In genomic region chr1:36066216-36066980, GRCm38 (mm10) we compare ENCODE assay signal across 14 mouse cellular contexts. TPM values are rescaled to one million over a fixed set of nuclear protein-coding genes. Genes with fewer than 3 reads are reported as not detected.
DNase-seq lines count a peak whose midpoint lies in the region; ATAC-seq lines count a peak whose summit lies in the region.
"Had no signal": no experiment of that assay in that cellular context is flagged by ENCODE, and none has a peak within 500 bp of the region (broad histone marks: within the 10 kb centered on the region; RNA-seq: fewer than 3 reads in every experiment).

No protein-coding gene starts in this region.

- intact Hi-C loops in heart, postnatal 36 days (cut with DNase I) = loop anchor here (2.0 to 10.0 kb wide), 4 partner anchors 132 to 1798 kb away; partner anchors contain the start of genes Tsga10 and Uggt1

- no peak for ATAC-seq in neural tube, embryonic 15.5 days (ENCODE audit: low FRiP score)
- no peak for ATAC-seq in limb, embryonic 12.5 days (ENCODE audit: insufficient number of reproducible peaks, insufficient read depth, low FRiP score, low TSS enrichment, low read depth)
- ATAC-seq: hindbrain, embryonic 16.5 days; midbrain, embryonic 13.5 days had no signal

- H3K4me3 ChIP-seq in heart, embryonic 10.5 days = no peak overlapping the region
- H3K4me3 ChIP-seq in neural tube, embryonic 15.5 days (replicated peaks) = no peak overlapping the region
- no peak overlapping the region for H3K4me3 ChIP-seq in limb, embryonic 12.5 days (replicated peaks)
- H3K4me3 ChIP-seq: left cerebral cortex, adult 2 months; stomach, embryonic 15.5 days had no signal

- no peak overlapping the region for H3K9ac ChIP-seq in neural tube, embryonic 15.5 days (replicated peaks)
- no peak overlapping the region for H3K9ac ChIP-seq in limb, embryonic 12.5 days (replicated peaks)
- H3K9ac ChIP-seq: midbrain, embryonic 13.5 days; stomach, embryonic 15.5 days had no signal

- H3K27me3 ChIP-seq in heart, embryonic 10.5 days (ENCODE audit: insufficient read depth, poor library complexity, severe bottlenecking) = peaks cover 8% of the 10 kb centered on the region; the same call in 1 of the 2 replicates
- H3K27me3 ChIP-seq in neural tube, embryonic 15.5 days (replicated peaks) = no peaks in the 10 kb centered on the region
- H3K27me3 ChIP-seq in limb, embryonic 12.5 days = peaks cover 21% of the 10 kb centered on the region
- H3K27me3 ChIP-seq: heart, embryonic 15.5 days; neural tube, embryonic 13.5 days; stomach, embryonic 15.5 days had no signal

- no peak overlapping the region for H3K4me2 ChIP-seq in neural tube, embryonic 15.5 days
- H3K4me2 ChIP-seq in limb, embryonic 12.5 days = 0 out of 2 replicates have a peak overlapping the region, but pooled peaks have one; percentile 51

- peaks cover 71% of the 10 kb centered on the region for H3K4me1 ChIP-seq in heart, embryonic 10.5 days
- peaks cover 54% of the 10 kb centered on the region for H3K4me1 ChIP-seq in neural tube, embryonic 15.5 days
- H3K4me1 ChIP-seq in limb, embryonic 12.5 days (replicated peaks) = peaks cover 47% of the 10 kb centered on the region

- H3K27ac ChIP-seq in heart, embryonic 10.5 days = peak overlapping the region; percentile 85; the same call in 1 of the 2 replicates
- no peak overlapping the region for H3K27ac ChIP-seq in neural tube, embryonic 15.5 days (replicated peaks)
- no peak overlapping the region for H3K27ac ChIP-seq in limb, embryonic 12.5 days
- H3K27ac ChIP-seq: heart, embryonic 15.5 days; midbrain, embryonic 13.5 days; stomach, embryonic 15.5 days had no signal

- H3K9me3 ChIP-seq in heart, embryonic 10.5 days = no peaks in the 10 kb centered on the region
- no peaks in the 10 kb centered on the region for H3K9me3 ChIP-seq in neural tube, embryonic 15.5 days (replicated peaks)
- H3K9me3 ChIP-seq in limb, embryonic 12.5 days = no peaks in the 10 kb centered on the region
- H3K9me3 ChIP-seq: heart, embryonic 15.5 days; midbrain, embryonic 13.5 days; neural tube, embryonic 13.5 days; stomach, embryonic 15.5 days had no signal

- 86% methylated on average over 6 of the region's 6 CpGs for WGBS in heart, embryonic 10.5 days
- 89% methylated on average over 6 of the region's 6 CpGs for WGBS in neural tube, embryonic 15.5 days
- 81% methylated on average over 6 of the region's 6 CpGs for WGBS in limb, embryonic 12.5 days

- peaks cover 5% of the 10 kb centered on the region for H3K36me3 ChIP-seq in heart, embryonic 10.5 days
- no peaks in the 10 kb centered on the region for H3K36me3 ChIP-seq in neural tube, embryonic 15.5 days
- H3K36me3 ChIP-seq in limb, embryonic 12.5 days = no peaks in the 10 kb centered on the region
- H3K36me3 ChIP-seq: heart, embryonic 15.5 days; neural tube, embryonic 13.5 days; stomach, embryonic 15.5 days had no signal

- peak; percentile 80 for DNase-seq in adrenal gland, adult 2 months
- DNase-seq in adrenal gland, postnatal 25 days = no peak
- peak; percentile 72 for DNase-seq in heart, embryonic 10.5 days (ENCODE audit: low spot score)
- no peak for DNase-seq in heart, postnatal 36 days
- DNase-seq in neural tube, embryonic 10.5 days (ENCODE audit: extremely low spot score, low spot score) = peak; percentile 12
- DNase-seq in retina, postnatal 1 day = no peak

RNA-seq across cellular contexts. Expression of gene Hs6st1, which starts 1.8 kb away (rescaled TPM):
- total RNA-seq in adrenal gland, adult 2 months (2021) = 100 to 1,000 TPM in 1 of 2 experiments, 10 to 100 TPM in 1; 75.1 to 135 TPM
- polyA plus RNA-seq in adrenal gland, adult 2 months (2012; rRNA removed) = 153 and 231 TPM in 2 replicates
- 140 and 171 TPM in 2 replicates for total RNA-seq in adrenal gland, postnatal 25 days (2021)
- polyA plus RNA-seq in heart, embryonic 10.5 days (2016; fragmentation: Nextera tagmentation; extraction: Ambion mirVana) = 3.5 and 5.7 TPM in 2 replicates
- 10 to 100 TPM; 21.3 to 23.1 TPM for total RNA-seq in heart, postnatal 36 days (2021)
- 11.7 and 24.1 TPM in 2 replicates for polyA plus RNA-seq in neural tube, embryonic 15.5 days (2015; fragmentation: Nextera tagmentation; extraction: Ambion mirVana)
- polyA plus RNA-seq in limb, embryonic 12.5 days (2016; fragmentation: Nextera tagmentation; extraction: Ambion mirVana) = 4.9 and 12.0 TPM in 2 replicates

Comparison
In these comparisons a context has a peak if more than half of its experiments do, and no peak if none do; other contexts are left out.
1. DNase-seq: peak in adrenal gland, adult 2 months (single experiment), heart, embryonic 10.5 days (single experiment) and neural tube, embryonic 10.5 days (single experiment); none in adrenal gland, postnatal 25 days (single experiment), heart, postnatal 36 days (0 of 2) and retina, postnatal 1 day (single experiment).